Mouse (Mus musculus): ENCODE results near the gene Ttc24. TPM values are rescaled to one million over a fixed set of nuclear protein-coding genes. Genes with fewer than 3 reads are reported as not detected.

Ttc24 gene
- total RNA-seq (2023) = not detected

DNA sequence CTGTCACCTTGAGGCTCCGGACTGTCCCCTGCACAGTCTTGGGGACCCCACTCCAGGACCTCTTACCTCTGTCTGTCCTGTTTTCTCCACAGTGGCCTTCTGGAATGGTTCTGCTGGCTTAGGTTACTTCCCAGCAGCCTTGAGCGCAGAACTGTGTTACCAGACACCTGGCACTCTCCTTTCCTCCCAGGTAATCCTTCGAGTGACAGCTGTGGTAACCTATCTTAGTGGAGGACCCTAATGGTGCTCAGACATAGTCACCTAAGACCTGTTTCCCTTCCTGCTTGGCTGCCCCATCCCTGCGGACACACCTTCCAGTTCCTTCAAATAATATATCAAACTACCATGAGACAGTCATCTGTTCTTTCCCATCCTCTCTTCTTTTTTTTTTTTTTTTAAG lies at the start of gene Ttc24:
Gene Ttc24, minus strand, starts transcription at position 101 of the 400 bp plus-strand sequence.

DNA sequence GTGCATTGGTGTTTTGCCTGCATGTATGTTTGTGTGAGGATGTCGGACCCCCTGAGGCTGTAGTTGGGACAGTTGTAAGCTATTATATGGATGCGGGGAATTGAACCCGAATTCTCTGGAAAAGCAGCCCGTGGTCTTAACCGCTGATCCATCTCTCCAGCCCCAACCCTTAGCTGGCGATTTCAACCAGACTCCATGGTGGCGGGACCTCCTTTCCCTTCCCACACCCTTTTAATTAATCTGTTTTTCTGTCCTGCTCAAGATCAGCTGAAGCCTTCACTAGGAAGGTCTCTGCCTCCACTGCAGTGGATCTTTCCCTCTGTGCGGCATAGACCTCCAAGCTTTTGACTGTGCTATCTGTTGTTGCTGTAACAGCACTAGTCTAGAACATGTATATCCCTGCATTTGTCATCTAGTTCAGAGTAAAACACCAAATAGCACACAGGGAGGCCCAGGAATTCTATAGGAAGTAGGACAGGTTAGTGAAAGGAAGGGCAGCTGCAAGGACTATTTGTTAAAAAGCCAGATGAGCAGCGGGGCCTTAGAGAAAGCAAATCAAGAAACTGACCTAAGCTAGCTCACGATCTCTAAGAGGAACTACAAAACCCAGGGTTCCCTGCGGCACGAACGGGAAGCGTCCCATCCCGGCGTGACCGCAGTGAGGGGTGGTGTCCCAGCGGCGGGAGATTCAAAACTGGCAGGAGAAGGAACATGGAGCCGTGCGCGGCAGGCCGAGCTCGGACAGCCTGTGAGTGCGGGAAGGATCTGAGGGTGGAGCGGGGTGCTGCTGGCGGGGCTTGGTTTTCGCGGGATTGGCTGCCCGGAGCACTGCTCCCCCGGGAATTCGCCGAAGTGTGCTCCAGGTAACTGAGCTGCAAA lies 3.5 kb upstream of the Ttc24 start, which contains the start of gene Iqgap3:
Gene Iqgap3, plus strand, starts transcription at position 627 of the 879 bp plus-strand sequence.

DNA sequence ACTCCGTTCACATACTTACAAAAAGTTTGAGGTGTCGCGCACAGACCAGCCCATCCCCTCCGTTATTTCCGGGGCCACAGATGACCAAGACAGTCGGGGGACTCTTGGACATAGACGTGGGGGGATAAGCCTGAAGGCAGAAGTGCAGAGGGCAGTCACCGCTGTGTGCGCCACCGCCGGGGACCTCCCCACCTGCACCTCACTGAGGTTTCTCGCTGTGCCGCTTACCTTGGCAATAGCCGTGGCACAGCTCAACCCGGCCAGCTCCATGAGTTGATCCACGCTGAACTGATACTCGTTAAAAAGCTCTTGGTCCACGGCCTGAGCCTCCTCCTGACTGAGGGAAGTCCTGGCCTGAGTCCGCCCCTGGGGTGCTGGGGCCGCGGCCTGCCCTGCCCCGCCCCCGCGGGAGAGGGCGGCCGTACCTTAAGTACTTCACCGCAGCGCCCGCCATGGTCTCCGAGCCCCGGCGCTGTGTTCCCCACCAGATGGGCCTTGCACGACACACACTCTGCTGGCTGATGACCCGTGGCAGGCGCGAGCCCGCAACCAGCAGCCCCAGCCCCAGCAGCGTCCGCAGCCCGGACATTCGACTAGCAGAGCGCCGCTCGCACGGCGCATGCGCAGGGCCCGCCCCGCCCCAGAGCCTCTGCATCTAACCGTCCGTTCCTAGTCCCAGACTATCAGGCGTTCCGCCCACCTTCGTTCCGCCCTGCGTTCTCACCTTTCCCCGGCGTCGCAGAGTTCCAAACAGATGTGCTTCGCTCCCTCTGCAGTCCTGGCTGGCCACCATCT lies 20.0 kb downstream of the Ttc24 start, which contains the start of gene Naxe:
Gene Naxe, minus strand, starts transcription at position 594 of the 795 bp plus-strand sequence.

DNA sequence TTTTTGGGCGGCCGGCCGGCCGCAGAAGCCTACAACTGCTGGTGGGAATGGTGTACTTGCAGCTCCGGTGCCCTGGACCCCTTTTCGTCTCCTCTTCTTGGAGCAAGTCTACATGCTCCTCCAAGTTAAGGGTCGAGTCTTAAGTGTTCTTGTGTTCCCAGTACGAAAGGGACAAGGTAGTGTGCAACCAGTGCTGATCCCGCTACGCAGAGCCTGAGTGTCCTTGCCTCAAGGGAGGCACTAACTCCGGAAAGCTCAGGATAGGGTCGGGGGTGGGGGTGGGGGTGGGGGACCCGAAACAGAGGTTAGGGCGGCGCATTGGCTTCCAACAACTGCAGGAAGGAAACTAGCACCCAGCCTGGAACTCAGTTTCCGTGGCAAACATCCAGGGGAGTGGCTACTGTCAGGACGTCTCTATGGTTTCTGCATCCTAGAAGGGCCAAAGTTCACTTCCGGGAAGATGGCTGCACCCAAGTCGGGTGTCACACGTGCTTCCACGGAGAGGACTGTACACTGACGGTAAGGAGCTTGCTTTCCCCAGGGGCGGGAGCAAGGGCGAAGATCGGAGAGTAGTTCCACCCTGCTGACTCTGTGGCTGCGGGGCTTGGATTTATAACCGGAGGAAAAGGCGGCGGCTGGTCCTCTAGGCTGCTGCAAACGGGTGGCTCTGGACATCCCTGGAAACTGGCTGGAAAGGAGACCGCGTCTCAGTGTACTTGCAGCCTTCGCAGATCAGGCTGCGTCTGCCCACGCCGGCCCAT lies 35.3 kb downstream of the Ttc24 start, which contains the start of gene Gpatch4:
Gene Gpatch4, plus strand, starts transcription at position 448 of the 761 bp plus-strand sequence.

DNA sequence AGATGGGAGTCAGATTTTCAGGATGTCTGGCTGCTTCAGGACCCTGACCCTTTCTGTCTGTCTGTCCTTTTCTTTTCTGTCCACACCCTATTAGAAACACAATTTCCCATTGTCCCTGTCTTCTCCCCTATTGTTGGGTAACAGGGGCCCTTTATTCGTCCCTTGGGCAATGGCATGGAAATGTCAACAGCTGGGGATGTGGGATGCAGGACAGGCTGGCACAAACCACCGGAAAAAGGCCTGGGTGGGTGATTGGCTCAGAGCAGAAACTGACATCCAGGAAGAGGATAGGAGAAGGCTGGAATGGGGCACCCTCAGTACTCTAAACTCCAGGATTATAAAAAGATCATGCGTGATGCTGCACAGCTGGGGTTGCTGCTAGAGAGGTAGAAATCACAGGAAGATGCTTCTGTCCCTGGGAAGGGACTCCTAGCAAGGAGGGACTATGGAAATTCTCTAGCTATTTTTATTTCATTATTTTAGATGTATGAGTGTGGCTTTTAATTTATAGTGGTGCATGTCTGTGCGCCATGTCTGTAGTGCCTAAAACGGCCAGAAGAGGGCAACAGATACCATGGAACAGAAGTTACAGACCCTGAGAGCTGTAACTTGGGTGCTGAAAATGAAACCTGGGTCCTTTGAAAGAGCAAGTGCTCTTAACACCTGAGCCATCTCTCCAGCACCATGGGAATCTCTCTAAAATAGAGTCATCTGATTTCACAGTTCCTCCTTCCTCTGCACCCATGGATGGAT lies 50.5 kb downstream of the Ttc24 start, which contains the start of gene Hapln2:
Gene Hapln2, minus strand, starts transcription at position 150 of the 753 bp plus-strand sequence.

Other genes starting within 250 kb of the Ttc24 start
- 262 TPM for gene Sh2d2a, start 231.5 kb downstream of the Ttc24 start, total RNA-seq (2023)
- 58.1 TPM for gene Prcc, start 192.7 kb downstream of the Ttc24 start, total RNA-seq (2023)
- gene Hdgf, start 172.0 kb downstream of the Ttc24 start, total RNA-seq (2023) = 79.8 TPM
- 150 TPM for gene Mrpl24, start 158.8 kb downstream of the Ttc24 start, total RNA-seq (2023)
- 60.8 TPM for gene Isg20l2, start 148.0 kb downstream of the Ttc24 start, total RNA-seq (2023)
- gene Rrnad1, start 147.6 kb downstream of the Ttc24 start, total RNA-seq (2023) = 26.4 TPM
- gene Crabp2, start 129.6 kb downstream of the Ttc24 start, total RNA-seq (2023) = 2.1 TPM
- gene Nes, start 107.2 kb downstream of the Ttc24 start, total RNA-seq (2023) = not detected
- not detected for gene Bcan, start 78.1 kb downstream of the Ttc24 start, total RNA-seq (2023)
- gene Hapln2, start 50.7 kb downstream of the Ttc24 start, total RNA-seq (2023) = not detected
- gene Gpatch4, start 35.2 kb downstream of the Ttc24 start, total RNA-seq (2023) = 26.0 TPM
- 20.0 TPM for gene Naxe, start 19.8 kb downstream of the Ttc24 start, total RNA-seq (2023)
- 0.12 TPM for gene Iqgap3, start 3.7 kb upstream of the Ttc24 start, total RNA-seq (2023)
- 328 TPM for gene Mef2d, start 64.1 kb upstream of the Ttc24 start, total RNA-seq (2023)
- not detected for gene Rhbg, start 176.4 kb upstream of the Ttc24 start, total RNA-seq (2023)
- not detected for gene Gm38392, start 208.9 kb upstream of the Ttc24 start, total RNA-seq (2023)
- gene Tsacc, start 218.7 kb upstream of the Ttc24 start, total RNA-seq (2023) = 6.6 TPM
- gene Cct3, start 218.8 kb upstream of the Ttc24 start, total RNA-seq (2023) = 189 TPM
- 91.9 TPM for gene Glmp, start 246.7 kb upstream of the Ttc24 start, total RNA-seq (2023)